Mouse (Mus musculus) testis, adult 2 months (tissue): ENCODE measurements around the gene Acads.

ENCODE experiments used
- CTCF ChIP-seq: fragments of 200-500 bp; IDR thresholded peaks from 2 replicates; pipeline ENCODE4 v1.5.1; 2012; ENCODE audit warnings: low read depth, mild to moderate bottlenecking, inconsistent platforms, low read length, moderate library complexity; ENCODE audit not compliant: control insufficient read depth, insufficient read depth, insufficient replicate concordance
- POLR2A ChIP-seq: fragments of 200-500 bp; IDR thresholded peaks from 2 replicates; pipeline ENCODE4 v1.6.1; 2012; ENCODE audit warnings: low read depth, mild to moderate bottlenecking, inconsistent platforms, low read length, moderate library complexity; ENCODE audit not compliant: control insufficient read depth

- TF ChIP-seq CTCF: no peak
- TF ChIP-seq POLR2A: no peak
These were observed 29.2 kb upstream of the Acads start for GRCm38 (mm10) chr5:115148378-115148777.
